Mouse (Mus musculus): ENCODE data around the gene Lrch4. TPM values are rescaled to one million over a fixed set of nuclear protein-coding genes. Genes with fewer than 3 reads are reported as not detected.

The Lrch4 gene
- polyA plus RNA-seq, 1 experiment from 2014 or later: 39.2 TPM

DNA sequence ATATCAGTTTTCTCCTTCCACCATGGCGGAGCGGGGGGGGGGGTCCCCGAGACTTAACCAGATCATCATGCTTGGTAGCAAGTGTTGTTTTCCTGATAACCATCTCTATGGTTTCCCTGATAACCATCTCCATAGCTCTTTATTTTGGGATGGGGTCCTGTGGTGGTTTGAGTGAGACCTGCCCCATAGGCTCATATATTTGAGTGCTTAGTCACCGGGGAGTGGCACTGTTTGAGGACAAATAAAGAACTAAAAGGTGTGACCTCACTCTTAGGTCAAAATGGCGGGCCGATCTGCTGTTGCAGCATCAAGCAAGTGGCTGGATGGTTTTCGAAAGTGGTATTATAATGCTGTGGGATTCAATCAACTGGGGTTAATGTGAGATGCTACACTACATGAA is 13.6 kb upstream of the Lrch4 start:
- H3K27ac ChIP-seq (ENCODE audit: low read length): no peak overlapping the region
- H3K4me1 ChIP-seq (ENCODE audit: control insufficient read depth, insufficient read depth, low read length): peaks cover 28% of the 10 kb centered on the region
- 80% methylated on average over 7 of the region's 7 CpGs for WGBS
- no peaks in the 10 kb centered on the region for H3K36me3 ChIP-seq (ENCODE audit: control insufficient read depth, insufficient read depth, low read length)
- H3K4me2 ChIP-seq (replicated peaks; ENCODE audit: low read depth, low read length): no peak overlapping the region
- ATAC-seq (ENCODE audit: insufficient number of reproducible peaks, insufficient read depth, low FRiP score, low read depth): no peak
- no peaks in the 10 kb centered on the region for H3K9me3 ChIP-seq (ENCODE audit: control insufficient read depth, low read depth, low read length)
- H3K4me3 ChIP-seq (ENCODE audit: low read depth, low read length): no peak overlapping the region
- no peaks in the 10 kb centered on the region for H3K27me3 ChIP-seq (ENCODE audit: control insufficient read depth, insufficient read depth, low read length)
- no peak overlapping the region for H3K9ac ChIP-seq (replicated peaks; ENCODE audit: low read depth, low read length)

DNA sequence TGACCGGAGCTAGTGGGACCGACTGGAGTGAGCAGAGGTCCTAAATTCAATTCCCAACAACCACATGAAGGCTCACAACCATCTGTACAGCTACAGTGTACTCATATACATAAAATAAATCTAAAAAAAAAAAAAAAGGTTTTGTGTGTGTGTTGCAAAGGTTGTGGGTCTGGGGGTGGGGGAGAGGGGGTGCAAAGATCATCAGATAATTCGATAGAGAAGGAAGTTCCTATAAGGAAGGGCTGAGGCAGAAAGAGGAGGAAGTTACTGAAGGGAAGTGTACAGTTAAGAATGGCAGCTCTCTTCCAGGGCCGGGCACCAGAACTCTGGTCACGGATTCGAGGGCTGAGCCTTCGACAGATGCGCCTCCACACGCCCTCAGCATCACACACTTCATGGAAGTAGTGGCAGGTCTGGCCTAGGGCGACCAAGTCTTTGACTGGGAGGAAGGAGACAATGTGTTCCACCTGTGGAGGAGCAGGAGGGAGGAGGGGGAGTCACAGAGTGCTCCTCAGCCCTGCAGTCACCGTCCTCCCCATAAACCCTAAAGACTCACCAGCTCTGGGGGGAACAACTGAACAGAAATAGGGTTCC is 4.9 kb upstream of the Lrch4 start:
- no peaks in the 10 kb centered on the region for H3K9me3 ChIP-seq (ENCODE audit: control insufficient read depth, low read depth, low read length)
- no peaks in the 10 kb centered on the region for H3K4me1 ChIP-seq (ENCODE audit: control insufficient read depth, insufficient read depth, low read length)
- H3K9ac ChIP-seq (replicated peaks; ENCODE audit: low read depth, low read length): no peak overlapping the region
- H3K36me3 ChIP-seq (ENCODE audit: control insufficient read depth, insufficient read depth, low read length): no peaks in the 10 kb centered on the region
- WGBS: 84% methylated on average over 11 of the region's 11 CpGs
- H3K4me2 ChIP-seq (replicated peaks; ENCODE audit: low read depth, low read length): no peak overlapping the region
- H3K27ac ChIP-seq (ENCODE audit: low read length): no peak overlapping the region
- ATAC-seq (ENCODE audit: insufficient number of reproducible peaks, insufficient read depth, low FRiP score, low read depth): no peak
- no peaks in the 10 kb centered on the region for H3K27me3 ChIP-seq (ENCODE audit: control insufficient read depth, insufficient read depth, low read length)
- no peak overlapping the region for H3K4me3 ChIP-seq (ENCODE audit: low read depth, low read length)

DNA sequence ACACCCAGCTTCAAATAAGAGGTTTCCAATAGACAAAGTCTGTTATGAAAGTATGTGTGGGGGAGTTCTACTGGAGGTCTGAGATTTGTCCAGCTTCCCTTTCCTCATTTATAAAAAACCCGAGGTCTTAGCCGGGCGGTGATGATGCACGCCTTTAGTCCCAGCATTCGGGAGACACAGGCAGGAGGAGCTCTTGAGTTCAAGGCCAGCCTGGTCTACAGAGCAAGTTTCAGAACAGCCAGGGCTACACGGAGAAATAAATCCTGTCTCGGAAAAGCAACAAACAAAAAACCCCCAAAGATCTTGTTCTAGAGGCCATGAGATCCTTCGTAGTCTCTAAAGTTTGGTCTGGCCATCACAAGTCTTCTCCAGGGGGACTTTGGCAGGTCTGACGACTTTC is 930 bp upstream of the Lrch4 start:
- peaks cover 5% of the 10 kb centered on the region; the same call in 1 of the 2 replicates for H3K36me3 ChIP-seq (ENCODE audit: control insufficient read depth, insufficient read depth, low read length)
- H3K27ac ChIP-seq (ENCODE audit: low read length): peak overlapping the region; percentile 77
- H3K9me3 ChIP-seq (ENCODE audit: control insufficient read depth, low read depth, low read length): no peaks in the 10 kb centered on the region
- peaks cover 27% of the 10 kb centered on the region for H3K4me1 ChIP-seq (ENCODE audit: control insufficient read depth, insufficient read depth, low read length)
- WGBS: 3% methylated on average over 9 of the region's 9 CpGs
- ATAC-seq (ENCODE audit: insufficient number of reproducible peaks, insufficient read depth, low FRiP score, low read depth): no peak
- H3K4me2 ChIP-seq (replicated peaks; ENCODE audit: low read depth, low read length): peak overlapping the region; percentile 56
- peak overlapping the region; percentile 52 for H3K4me3 ChIP-seq (ENCODE audit: low read depth, low read length)
- H3K27me3 ChIP-seq (ENCODE audit: control insufficient read depth, insufficient read depth, low read length): no peaks in the 10 kb centered on the region
- peak overlapping the region; percentile 39 for H3K9ac ChIP-seq (replicated peaks; ENCODE audit: low read depth, low read length)

DNA sequence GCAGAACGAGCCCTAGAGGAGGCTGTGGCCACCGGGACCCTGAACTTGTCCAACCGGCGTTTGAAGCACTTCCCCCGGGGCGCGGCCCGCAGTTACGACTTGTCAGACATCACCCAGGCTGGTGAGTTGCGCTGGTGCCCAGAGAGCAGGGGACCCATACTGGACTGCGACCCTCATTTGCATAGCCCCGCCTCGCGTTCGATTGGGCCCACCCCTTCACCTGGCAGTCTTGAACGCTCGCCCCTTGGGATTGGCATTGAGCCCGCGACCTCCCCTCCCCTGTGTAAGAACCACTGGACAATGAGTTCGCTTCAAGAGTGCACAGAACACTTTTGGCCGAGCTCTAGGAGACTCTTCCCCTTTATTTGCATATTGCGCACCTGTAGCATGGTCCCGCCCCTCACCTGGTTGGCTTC is 393 bp downstream of the Lrch4 start:
- Histone ChIP-seq H3K27me3 (ENCODE audit: control insufficient read depth, insufficient read depth, low read length) (no peaks in the 10 kb centered on the region), H3K9me3 (ENCODE audit: control insufficient read depth, low read depth, low read length) (no peaks in the 10 kb centered on the region), H3K27ac (ENCODE audit: low read length) (peak overlapping the region; percentile 97), H3K4me2 (replicated peaks; ENCODE audit: low read depth, low read length) (peak overlapping the region; percentile 61), H3K36me3 (ENCODE audit: control insufficient read depth, insufficient read depth, low read length) (peaks cover 17% of the 10 kb centered on the region), H3K4me1 (ENCODE audit: control insufficient read depth, insufficient read depth, low read length) (peaks cover 27% of the 10 kb centered on the region), H3K9ac (replicated peaks; ENCODE audit: low read depth, low read length) (peak overlapping the region; percentile 82), H3K4me3 (ENCODE audit: low read depth, low read length) (peak overlapping the region; percentile 91)
- under 1% methylated on average over 23 of the region's 23 CpGs for WGBS
- ATAC-seq (ENCODE audit: insufficient number of reproducible peaks, insufficient read depth, low FRiP score, low read depth): peak; percentile 29

DNA sequence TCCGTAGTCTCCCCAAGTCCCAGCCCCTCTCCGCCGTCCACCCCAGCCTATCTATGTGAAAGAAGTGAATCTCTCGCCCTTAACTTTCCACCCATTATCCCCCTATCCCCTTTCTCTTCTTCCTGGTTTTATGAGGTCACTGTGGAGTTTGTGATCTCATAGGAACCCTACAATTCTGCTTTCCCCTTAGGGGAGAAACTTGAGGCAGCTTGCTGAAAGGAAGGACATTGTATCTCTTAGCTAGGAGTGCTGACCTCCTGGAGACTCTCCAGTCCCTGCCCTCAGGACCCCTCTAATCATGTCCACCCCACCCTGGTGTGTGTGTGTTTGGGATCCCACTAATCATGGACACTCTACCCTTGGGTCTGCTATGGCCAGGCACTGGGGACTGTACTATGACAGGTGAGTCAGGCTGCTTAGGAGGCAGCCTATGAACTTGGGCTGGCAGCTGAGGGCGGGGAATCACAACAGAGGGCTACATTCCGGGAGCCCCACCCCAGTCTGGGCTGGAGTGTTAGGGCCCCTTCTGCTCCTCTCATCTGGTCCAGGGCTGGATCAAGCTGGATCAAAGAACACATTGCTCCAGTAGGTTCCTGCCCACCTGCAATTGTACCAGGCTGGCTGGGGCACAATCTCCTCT is 1.1 kb downstream of the Lrch4 start:
- Histone ChIP-seq H3K4me3 (ENCODE audit: low read depth, low read length) (peak overlapping the region; percentile 91), H3K9ac (replicated peaks; ENCODE audit: low read depth, low read length) (peak overlapping the region; percentile 82; the same call in 1 of the 2 replicates), H3K4me1 (ENCODE audit: control insufficient read depth, insufficient read depth, low read length) (peaks cover 27% of the 10 kb centered on the region), H3K27me3 (ENCODE audit: control insufficient read depth, insufficient read depth, low read length) (no peaks in the 10 kb centered on the region), H3K4me2 (replicated peaks; ENCODE audit: low read depth, low read length) (peak overlapping the region; percentile 61), H3K36me3 (ENCODE audit: control insufficient read depth, insufficient read depth, low read length) (peaks cover 18% of the 10 kb centered on the region), H3K9me3 (ENCODE audit: control insufficient read depth, low read depth, low read length) (no peaks in the 10 kb centered on the region), H3K27ac (ENCODE audit: low read length) (peak overlapping the region; percentile 97)
- no peak; the same call in 1 of the 2 replicates for ATAC-seq (ENCODE audit: insufficient number of reproducible peaks, insufficient read depth, low FRiP score, low read depth)
- WGBS: 17% methylated on average over 6 of the region's 6 CpGs

DNA sequence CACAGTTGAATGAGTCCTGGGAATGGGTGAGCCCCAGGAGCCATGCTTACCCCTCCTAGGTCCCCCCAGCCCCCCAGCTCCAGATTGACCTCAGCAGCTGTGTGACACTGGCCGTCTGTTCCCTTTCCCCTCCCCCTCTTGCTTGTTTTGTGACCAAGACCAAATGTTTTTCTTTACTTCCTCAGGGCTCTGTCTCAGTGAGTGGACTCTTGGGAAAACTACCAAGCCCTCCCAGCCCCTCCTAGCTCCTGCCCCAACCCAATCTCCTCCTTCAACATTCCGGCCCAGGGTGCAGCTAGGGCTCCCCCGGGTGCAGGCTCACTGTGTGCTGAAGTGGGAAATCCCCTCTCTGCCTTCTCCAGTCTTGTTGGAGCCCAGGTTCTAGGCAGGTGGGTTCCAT is 1.7 kb downstream of the Lrch4 start:
- H3K4me1 ChIP-seq (ENCODE audit: control insufficient read depth, insufficient read depth, low read length): peaks cover 27% of the 10 kb centered on the region
- ATAC-seq (ENCODE audit: insufficient number of reproducible peaks, insufficient read depth, low FRiP score, low read depth): no peak
- WGBS: 17% methylated on average over 3 of the region's 3 CpGs
- H3K9me3 ChIP-seq (ENCODE audit: control insufficient read depth, low read depth, low read length): no peaks in the 10 kb centered on the region
- H3K36me3 ChIP-seq (ENCODE audit: control insufficient read depth, insufficient read depth, low read length): peaks cover 23% of the 10 kb centered on the region
- H3K4me3 ChIP-seq (ENCODE audit: low read depth, low read length): peak overlapping the region; percentile 91; the same call in 1 of the 2 replicates
- H3K27ac ChIP-seq (ENCODE audit: low read length): peak overlapping the region; percentile 97
- peak overlapping the region; percentile 61 for H3K4me2 ChIP-seq (replicated peaks; ENCODE audit: low read depth, low read length)
- H3K27me3 ChIP-seq (ENCODE audit: control insufficient read depth, insufficient read depth, low read length): no peaks in the 10 kb centered on the region
- peak overlapping the region; percentile 14; the same call in 1 of the 2 replicates for H3K9ac ChIP-seq (replicated peaks; ENCODE audit: low read depth, low read length)

DNA sequence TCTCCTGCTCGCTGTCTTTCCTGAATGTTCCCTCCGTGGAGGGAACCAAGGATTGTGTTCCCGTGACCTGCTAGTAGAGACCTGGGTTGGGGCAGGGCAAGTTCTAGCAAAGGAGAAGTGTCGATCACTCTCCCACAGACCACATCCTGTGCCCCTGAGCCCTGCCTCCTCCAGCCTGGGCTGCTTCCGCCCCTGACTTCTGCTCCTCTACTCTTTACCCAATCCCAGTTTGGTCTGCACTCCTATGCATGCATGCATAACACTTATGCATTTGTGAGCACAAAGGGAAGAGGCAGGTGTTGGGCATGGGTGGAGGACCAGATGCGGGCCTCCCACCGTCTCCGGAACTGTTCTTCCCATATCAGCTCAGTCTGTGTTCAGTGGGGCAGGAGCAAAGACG is 2.2 kb downstream of the Lrch4 start:
- 51% methylated on average over 9 of the region's 9 CpGs for WGBS
- H3K4me1 ChIP-seq (ENCODE audit: control insufficient read depth, insufficient read depth, low read length): peaks cover 27% of the 10 kb centered on the region
- H3K27ac ChIP-seq (ENCODE audit: low read length): peak overlapping the region; percentile 97
- peak overlapping the region; percentile 91; the same call in 1 of the 2 replicates for H3K4me3 ChIP-seq (ENCODE audit: low read depth, low read length)
- peak overlapping the region; percentile 61 for H3K4me2 ChIP-seq (replicated peaks; ENCODE audit: low read depth, low read length)
- no peaks in the 10 kb centered on the region for H3K9me3 ChIP-seq (ENCODE audit: control insufficient read depth, low read depth, low read length)
- no peak for ATAC-seq (ENCODE audit: insufficient number of reproducible peaks, insufficient read depth, low FRiP score, low read depth)
- H3K27me3 ChIP-seq (ENCODE audit: control insufficient read depth, insufficient read depth, low read length): no peaks in the 10 kb centered on the region
- H3K36me3 ChIP-seq (ENCODE audit: control insufficient read depth, insufficient read depth, low read length): peaks cover 29% of the 10 kb centered on the region
- peak overlapping the region; percentile 14; the same call in 1 of the 2 replicates for H3K9ac ChIP-seq (replicated peaks; ENCODE audit: low read depth, low read length)

DNA sequence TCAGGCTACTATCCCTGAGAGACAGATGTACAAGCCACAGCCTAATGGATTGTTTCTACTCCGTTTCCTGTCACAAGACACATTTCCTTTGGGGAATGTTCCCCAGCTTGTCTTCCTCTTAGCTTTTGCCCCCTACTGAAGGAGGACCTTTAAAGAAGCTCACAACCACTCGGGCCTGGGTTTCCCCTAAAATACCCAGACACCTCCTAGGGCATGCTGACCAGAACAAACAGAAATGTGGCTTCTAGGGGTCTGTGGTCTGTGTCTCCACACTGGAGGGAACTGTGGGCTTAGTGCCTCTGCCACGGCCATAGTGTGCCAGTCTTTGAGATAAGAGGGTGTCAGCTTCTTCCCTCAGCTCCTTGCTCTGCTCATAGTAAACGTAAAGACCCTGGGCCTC is 2.7 kb downstream of the Lrch4 start:
- H3K4me1 ChIP-seq (ENCODE audit: control insufficient read depth, insufficient read depth, low read length): peaks cover 27% of the 10 kb centered on the region
- H3K9ac ChIP-seq (replicated peaks; ENCODE audit: low read depth, low read length): no peak overlapping the region
- peak overlapping the region; percentile 61 for H3K4me2 ChIP-seq (replicated peaks; ENCODE audit: low read depth, low read length)
- peak overlapping the region; percentile 91; the same call in 1 of the 2 replicates for H3K4me3 ChIP-seq (ENCODE audit: low read depth, low read length)
- no peak for ATAC-seq (ENCODE audit: insufficient number of reproducible peaks, insufficient read depth, low FRiP score, low read depth)
- H3K9me3 ChIP-seq (ENCODE audit: control insufficient read depth, low read depth, low read length): no peaks in the 10 kb centered on the region
- no peaks in the 10 kb centered on the region for H3K27me3 ChIP-seq (ENCODE audit: control insufficient read depth, insufficient read depth, low read length)
- H3K27ac ChIP-seq (ENCODE audit: low read length): peak overlapping the region; percentile 97; the same call in 1 of the 2 replicates
- peaks cover 33% of the 10 kb centered on the region for H3K36me3 ChIP-seq (ENCODE audit: control insufficient read depth, insufficient read depth, low read length)
- 55% methylated on average over 4 of the region's 4 CpGs for WGBS
